Mouse (Mus musculus) midbrain, embryonic 15.5 days (tissue): ENCODE measurements around the gene Rock2. TPM values are rescaled to one million over a fixed set of nuclear protein-coding genes. Genes with fewer than 3 reads are reported as not detected.

Experiments
- polyA plus RNA-seq: library from polyadenylated mRNA; unstranded; fragments of >200 nt; fragmentation: Nextera tagmentation; extraction: Ambion mirVana; gene quantifications from 2 replicates; pipeline ENCODE4 v1.2.1, GENCODE M21; 2015

Gene Rock2
- polyA plus RNA-seq, 1 experiment from 2014 or later = 15.6 TPM

Other genes with a start within 250 kb of the Rock2 start
- gene Ntsr2, start 241.5 kb upstream of the Rock2 start, polyA plus RNA-seq = 1.6 and 2.2 TPM in 2 replicates
- 1.4 and 1.7 TPM in 2 replicates for gene Greb1, start 94.0 kb upstream of the Rock2 start, polyA plus RNA-seq
- gene E2f6, start 83.9 kb upstream of the Rock2 start, polyA plus RNA-seq = 29.8 and 30.1 TPM in 2 replicates
- gene Pqlc3, start 105.5 kb downstream of the Rock2 start, polyA plus RNA-seq = 2.4 and 2.6 TPM in 2 replicates
- 5.2 and 5.4 TPM in 2 replicates for gene 2410004P03Rik, start 116.8 kb downstream of the Rock2 start, polyA plus RNA-seq